Mouse (Mus musculus) megakaryocyte progenitor cell, adult 5-6 weeks (primary cell): ENCODE results near the gene Aip. TPM values are rescaled to one million over a fixed set of nuclear protein-coding genes. Genes with fewer than 3 reads are reported as not detected.
A peak's percentile ranks its signal among the peaks of the same experiment; 100 is the strongest.

Source experiments
- ATAC-seq: replicated peaks from 2 replicates; pipeline ENCODE4 v1.8.0; 2016; ENCODE audit warnings: mild to moderate bottlenecking, moderate TSS enrichment, inconsistent platforms; ENCODE audit not compliant: poor library complexity
- total RNA-seq, 2 experiments: library from RNA; stranded (forward) in 1 of 2; stranded (reverse) in 1 of 2; fragments of 157-497, 149-512 nt in 1 of 2; fragments of 200-1000 nt in 1 of 2; gene quantifications; 2 replicates each; pipeline versions ENCODE4 v1.2.3 to v1.2.4; 2015 to 2017

Aip gene
- total RNA-seq (2015) (61.9 and 66.4 TPM in 2 replicates), total RNA-seq (2017) (24.4 and 31.1 TPM in 2 replicates)

DNA sequence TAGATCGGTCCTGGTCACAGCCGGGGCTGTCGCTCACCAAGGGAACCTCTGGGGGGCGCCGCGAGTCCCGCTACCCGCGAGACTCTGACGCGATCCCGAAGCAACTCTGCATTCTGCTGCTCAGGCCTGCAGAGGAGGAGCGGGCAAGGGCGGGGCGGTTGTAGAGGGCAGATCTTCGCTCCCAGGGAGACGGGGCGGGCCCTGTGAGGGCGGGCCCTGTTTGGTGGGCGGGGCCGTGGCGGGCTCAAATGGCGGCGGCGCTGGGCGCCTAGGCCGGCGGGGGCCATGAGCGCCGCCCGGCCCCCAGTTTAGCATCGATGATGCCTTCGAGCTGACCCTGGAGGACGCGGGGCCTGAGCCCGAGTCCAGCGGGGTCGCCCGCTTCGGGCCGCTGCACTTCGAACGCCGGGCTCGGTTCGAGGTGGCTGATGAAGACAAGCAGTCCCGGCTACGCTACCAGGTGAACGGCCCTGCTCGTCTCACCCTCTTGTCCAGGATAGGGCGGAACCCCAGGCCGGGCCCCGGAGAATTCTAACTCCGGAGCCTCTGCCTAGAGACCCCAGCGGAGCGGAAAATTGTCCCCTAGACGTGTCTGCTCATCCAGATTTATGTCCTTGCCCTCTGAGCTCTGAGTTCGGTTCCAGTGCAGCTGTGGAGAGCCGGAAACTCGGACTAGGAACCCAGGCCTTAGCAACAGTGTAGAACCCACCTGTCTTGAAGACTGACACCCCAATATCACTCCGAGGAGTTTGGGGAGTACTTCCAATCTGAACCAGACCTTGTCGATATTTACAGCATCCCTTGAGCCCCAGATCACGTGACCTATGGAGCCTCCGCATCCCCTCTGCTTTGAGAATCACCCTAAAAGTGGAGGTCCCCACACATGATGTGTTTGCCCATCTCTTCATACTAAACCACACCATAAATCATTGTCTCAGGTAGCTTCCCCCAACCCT is at the start of gene Aip:
Aip (minus strand) TSS at position 118 of the 956 bp plus-strand sequence.
- peak; percentile 78 for ATAC-seq

DNA sequence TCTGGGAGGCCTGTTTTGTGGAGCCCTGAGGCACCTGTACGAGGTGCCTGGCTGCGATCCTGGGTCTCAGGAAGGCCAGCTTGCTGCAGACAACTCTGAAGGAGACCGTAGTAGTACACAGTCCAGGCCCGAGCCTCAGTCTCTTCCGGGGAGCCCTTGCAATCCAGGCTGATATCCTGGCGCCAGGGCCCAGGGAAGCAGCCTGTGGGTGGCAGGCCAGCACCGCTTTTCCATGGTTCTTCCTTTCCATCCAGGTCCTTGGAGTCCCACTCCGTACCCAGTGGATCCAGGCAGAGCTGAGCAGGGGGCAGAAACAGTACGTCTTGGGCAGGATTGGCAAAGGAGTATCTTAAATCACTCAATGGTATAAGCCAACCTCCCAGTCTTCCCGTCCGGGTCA is 47.3 kb upstream of the Aip start:
- ATAC-seq = no peak

DNA sequence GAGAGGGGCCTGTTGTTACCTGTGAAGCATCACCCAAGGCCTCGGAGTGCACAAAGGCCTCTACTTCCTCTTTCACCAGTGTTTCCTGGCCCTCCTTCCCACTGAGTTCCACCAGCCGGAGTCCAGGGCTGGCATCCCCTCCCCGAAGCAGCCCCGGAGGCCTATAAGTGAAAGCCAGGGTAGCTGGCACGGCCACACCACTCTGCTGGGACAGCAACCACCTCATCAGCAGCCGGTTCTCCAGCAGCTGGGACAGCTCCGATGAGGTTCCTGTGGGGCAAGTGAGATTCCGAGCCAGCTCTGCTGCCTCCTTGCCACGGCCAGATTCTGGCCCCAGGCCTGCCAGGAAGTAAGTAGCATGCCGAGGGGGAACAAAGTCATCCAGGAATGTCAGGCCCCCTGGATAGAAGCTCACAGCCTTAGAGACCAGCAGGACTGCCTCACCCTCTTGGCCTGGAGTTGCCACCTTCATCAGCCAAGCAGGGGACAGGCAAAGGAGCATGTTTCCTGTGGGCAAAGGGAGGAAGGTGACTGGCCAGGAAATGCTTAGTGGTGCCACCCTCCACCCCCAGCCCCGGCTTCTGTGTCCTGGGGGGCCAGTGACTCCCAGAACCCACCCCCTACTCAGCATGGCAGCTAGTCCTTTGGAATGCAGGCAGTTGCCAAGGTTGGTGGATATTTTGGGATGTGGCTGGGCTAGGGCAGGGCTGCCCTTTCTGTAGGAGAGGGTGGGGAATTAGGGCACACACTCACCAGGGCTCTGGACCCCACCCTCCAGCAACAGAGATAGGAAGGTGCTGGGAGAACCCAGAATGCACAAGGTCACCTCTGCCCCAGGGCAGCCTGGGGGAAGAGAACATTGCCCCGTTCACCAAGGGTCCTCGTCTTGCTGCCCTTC is 46.0 kb upstream of the Aip start:
- peak; percentile 23; the same call in 1 of the 2 replicates for ATAC-seq

DNA sequence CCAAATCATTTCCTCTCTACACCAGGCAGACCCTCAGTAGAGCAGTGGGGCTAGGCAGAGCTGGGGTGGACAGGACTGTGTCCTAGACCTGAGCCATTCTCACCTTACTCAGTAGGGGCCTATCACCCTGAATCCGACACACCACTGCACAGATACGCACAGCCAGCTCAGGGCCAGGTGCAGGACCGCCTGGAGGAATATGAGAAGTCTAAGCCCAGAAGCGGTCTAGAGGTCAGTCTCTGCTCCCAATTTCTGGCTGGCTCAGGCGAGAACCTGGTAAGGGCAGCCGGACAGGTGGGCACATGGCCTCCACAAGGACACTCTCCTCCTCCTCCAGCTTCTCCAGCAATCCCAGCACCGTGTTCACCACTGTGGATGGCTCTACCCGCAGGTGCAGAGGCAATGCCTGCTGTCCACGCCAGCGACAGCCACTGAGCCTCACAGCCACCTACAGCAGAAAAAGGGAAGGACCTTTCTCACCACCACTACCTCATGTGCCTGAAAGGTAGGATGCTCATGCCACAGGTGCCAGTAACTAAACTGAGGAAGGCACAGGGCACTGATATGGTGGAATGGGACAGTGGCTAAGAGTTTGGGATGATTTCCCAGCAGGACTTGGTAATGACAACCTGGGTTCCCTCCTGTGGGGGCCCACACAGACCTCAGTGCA is 45.2 kb upstream of the Aip start:
- ATAC-seq = no peak

- ATAC-seq = peak; percentile 8
Measured at GRCm38 (mm10) chr19:4169810-4170209, 44.2 kb upstream of the Aip start.

DNA sequence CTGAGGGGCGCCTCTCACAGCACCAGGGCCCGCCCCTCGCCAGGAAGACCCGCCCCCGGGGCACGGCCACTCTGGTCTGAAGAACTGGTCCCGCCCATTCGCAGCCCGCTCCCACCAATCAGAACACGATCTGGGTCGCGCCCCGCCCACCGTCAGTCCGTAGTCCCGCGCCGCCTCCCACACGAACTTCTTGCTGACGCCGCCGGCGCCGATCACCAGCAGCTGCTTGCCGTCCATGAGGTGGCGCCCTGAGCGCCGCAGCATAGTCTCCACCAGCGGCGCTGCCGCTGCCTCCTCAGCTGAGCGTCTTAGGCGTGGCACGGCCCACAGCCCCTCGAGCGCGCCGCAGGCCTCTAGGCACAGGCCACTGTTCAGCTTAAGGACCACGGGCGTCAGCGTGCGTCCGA is 43.7 kb upstream of the Aip start:
- ATAC-seq = peak; percentile 97

- no peak for ATAC-seq
Measured at GRCm38 (mm10) chr19:4166678-4167476, 41.2 kb upstream of the Aip start.

- no peak for ATAC-seq
Measured at GRCm38 (mm10) chr19:4164721-4165120, 39.1 kb upstream of the Aip start.

DNA sequence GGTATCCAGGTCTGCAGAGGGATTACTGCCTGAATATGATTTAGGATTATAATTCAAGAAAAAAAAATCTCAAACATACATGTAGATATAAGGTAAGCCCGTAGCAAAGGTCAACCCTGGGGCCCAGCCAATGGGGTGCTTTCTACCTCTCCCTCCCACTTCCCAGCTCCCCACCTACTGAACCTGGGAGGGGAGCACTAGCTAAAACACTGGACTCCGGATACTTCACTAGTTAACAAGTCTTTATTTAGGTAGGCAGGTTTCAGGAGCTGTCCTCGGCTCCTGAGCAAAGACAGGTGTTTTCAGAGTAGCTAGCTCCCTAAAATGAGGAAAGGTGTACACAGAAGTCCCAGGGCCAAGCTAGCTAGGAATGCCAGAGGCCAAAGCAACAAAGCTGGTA is 38.4 kb upstream of the Aip start:
- ATAC-seq = no peak

DNA sequence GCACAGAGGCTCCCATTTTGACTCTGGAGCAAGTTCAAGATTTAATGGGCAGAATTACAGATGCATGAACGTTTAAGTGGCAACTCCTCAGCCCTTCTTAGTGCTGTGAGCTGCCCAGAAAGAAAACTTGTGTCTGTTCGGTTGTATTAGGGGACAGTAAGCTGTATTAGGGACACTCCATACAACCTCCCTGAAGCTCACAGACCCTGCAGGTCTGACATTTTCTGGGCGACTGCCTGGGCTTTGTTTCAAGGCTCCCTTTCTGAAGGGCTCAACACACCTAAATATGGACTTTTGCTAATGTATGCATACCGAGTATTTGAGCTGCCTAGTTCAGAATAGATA is 37.9 kb upstream of the Aip start:
- ATAC-seq = no peak; the same call in 1 of the 2 replicates

GRCm38 (mm10) chr19:4162646-4163542 is 37.2 kb upstream of the Aip start, which contains the start of gene Rps6kb2:
TSS of gene Rps6kb2 (minus strand) at chr19:4163354.
- peak; percentile 97 for ATAC-seq

DNA sequence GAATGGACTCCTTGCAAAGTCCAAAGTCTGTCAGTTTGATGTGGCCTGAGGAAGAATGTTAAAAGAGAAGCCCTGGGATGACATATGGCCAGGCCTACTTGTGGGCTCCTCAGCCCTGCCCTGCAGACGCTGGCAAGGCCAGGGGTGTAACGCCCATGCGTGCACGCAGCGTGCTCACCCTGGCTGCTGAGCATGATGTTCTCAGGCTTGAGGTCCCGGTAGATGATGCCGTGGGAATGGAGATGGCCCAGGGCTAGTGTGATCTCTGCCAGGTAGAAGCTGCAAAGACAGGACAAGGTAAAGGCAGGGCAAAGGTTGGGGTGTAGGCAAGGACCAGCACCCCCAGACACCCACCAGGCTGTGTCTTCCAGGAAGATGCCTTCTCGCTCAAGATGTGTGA is 33.4 kb upstream of the Aip start:
- ATAC-seq = no peak

GRCm38 (mm10) chr19:4156771-4157170 is 31.1 kb upstream of the Aip start:
- ATAC-seq = no peak

DNA sequence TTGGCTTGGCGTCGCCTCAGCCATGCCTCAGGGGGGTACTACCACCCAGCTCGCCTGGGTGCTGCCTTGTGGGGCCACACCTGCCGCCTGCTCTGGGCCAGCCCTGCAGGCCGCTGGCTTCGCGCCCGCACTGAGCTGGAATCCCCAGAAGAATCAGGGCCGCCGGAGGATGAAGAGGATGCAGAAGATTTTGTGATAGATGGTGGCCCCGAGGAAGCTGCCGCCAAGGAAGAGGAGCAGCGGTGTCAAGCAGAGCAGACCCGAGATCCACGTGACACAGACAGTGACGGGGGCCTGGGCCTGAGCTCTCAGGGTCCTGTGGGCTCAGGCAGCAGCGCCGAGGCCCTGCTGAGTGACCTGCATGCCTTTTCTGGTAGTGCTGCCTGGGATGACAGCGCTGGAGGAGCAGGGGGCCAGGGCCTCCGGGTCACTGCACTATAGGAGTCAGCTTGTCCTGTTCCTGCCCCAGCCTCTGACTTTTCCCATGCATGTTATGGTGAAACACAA is 30.5 kb upstream of the Aip start:
- ATAC-seq = no peak

GRCm38 (mm10) chr19:4155223-4156072 is 29.8 kb upstream of the Aip start:
- ATAC-seq = peak; percentile 28; the same call in 1 of the 2 replicates

- peak; percentile 66 for ATAC-seq
Measured at GRCm38 (mm10) chr19:4154437-4155222, 29.0 kb upstream of the Aip start.

- no peak for ATAC-seq
Measured at GRCm38 (mm10) chr19:4153232-4153654, 27.6 kb upstream of the Aip start, which contains the start of gene Ptprcap. TSS of gene Ptprcap (plus strand) at chr19:4153604.
